Mouse (Mus musculus) naive thymus-derived CD4-positive, alpha-beta T cell, adult 5 months (primary cell): ENCODE measurements around the gene Ephb6. TPM values are rescaled to one million over a fixed set of nuclear protein-coding genes. Genes with fewer than 3 reads are reported as not detected.

ENCODE experiments used
- polyA plus RNA-seq: library from polyadenylated mRNA; unstranded; fragments of 100-300 nt; shearing (Covaris generic); gene quantifications from one replicate; pipeline ENCODE4 v1.2.1, GENCODE M21; 2017

The Ephb6 gene
- 38.5 TPM for polyA plus RNA-seq

DNA sequence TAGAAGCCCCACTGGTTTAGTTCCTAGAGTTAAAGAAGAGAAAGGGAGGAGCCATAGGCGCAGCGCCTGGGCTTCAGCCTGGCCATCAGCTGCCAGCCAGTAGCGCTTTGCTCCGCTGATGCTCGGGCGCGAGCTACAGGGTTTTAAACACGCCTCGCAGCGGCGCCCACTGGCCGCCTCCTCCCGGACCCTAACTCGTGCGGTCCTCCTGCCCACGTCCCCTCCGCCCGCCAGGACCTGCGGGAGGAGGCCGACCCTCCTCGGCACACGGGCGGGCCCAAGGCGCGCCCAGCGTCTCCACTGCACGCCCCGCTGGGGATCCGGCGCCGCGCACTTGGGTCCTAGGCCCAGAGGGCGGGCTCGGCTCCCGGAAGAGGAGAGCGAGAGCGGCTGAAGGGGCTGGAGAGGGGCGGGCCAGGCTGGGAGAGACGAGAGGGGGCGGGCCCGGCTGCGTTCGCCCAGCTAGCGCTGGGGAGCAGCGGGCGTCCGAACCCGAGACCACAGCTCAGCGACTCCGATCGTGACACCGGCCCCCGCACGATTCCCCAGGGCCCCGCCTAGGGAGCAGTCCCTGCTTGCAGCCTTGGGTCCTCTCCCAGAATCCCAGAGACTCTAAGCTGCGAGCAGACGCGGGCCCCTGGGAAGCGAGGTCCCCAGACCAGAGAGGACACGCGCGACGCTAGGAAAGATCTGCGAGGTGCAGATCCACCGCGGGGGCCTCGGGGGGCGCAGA, at the start of gene Ephb6:
Gene Ephb6, plus strand, starts transcription at position 422 of the 733 bp plus-strand sequence.

DNA sequence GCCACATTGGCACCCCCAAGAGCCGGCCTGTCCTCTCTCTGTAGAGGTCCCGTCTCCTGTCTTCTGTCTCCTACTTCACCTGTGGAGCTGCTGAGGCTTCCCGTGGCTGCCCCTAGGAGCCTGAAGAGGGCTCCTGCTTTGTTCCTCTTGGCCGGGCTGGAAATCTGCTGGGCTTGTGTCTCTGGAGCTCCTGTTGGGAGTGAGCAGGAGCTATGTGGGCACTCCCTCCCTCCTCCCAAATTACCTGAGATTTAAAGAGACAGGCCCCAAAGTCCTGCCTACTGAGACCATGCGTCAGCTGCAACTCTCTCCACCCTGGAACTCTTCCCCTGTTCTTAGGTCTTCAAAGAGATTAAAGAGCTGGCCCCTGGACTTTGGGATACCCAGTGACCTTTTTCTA, 30.9 kb downstream of the Ephb6 start, which contains the start of gene Trpv6:
Gene Trpv6, minus strand, starts transcription at position 228 of the 400 bp plus-strand sequence.

Other genes starting within 250 kb of the Ephb6 start
- not detected for gene Prss3, start 227.8 kb upstream of the Ephb6 start, polyA plus RNA-seq
- not detected for gene Gm5771, start 213.1 kb upstream of the Ephb6 start, polyA plus RNA-seq
- gene Gm10334, start 159.3 kb upstream of the Ephb6 start, polyA plus RNA-seq: not detected
- gene Prss1, start 146.6 kb upstream of the Ephb6 start, polyA plus RNA-seq: not detected
- not detected for gene Prss2, start 83.7 kb upstream of the Ephb6 start, polyA plus RNA-seq
- 0.51 TPM for gene Trpv6, start 30.9 kb downstream of the Ephb6 start, polyA plus RNA-seq
- gene Trpv5, start 75.3 kb downstream of the Ephb6 start, polyA plus RNA-seq: 0.14 TPM
- not detected for gene Llcfc1, start 78.9 kb downstream of the Ephb6 start, polyA plus RNA-seq
- not detected for gene Kel, start 98.9 kb downstream of the Ephb6 start, polyA plus RNA-seq
- gene Olfr459, start 169.7 kb downstream of the Ephb6 start, polyA plus RNA-seq: not detected
- gene Pip, start 242.1 kb downstream of the Ephb6 start, polyA plus RNA-seq: not detected
- not detected for gene Sval2, start 247.5 kb downstream of the Ephb6 start, polyA plus RNA-seq